Mouse (Mus musculus) inflammation-experienced regulatory T-cells, adult 6 months (primary cell): ENCODE measurements around the gene Gm21954. TPM values are rescaled to one million over a fixed set of nuclear protein-coding genes. Genes with fewer than 3 reads are reported as not detected.

Experiments used
- ATAC-seq: one replicate; pipeline ENCODE4 v1.8.0; 2017
- polyA plus RNA-seq, 3 experiments: library from polyadenylated mRNA; unstranded; fragments of 100-300 nt; shearing (Covaris generic); gene quantifications; one replicate each; pipeline ENCODE4 v1.2.1; 2017

Gene Gm21954
- polyA plus RNA-seq, 3 experiments from 2014 or later, result not detected

GRCm38 (mm10) chr3:55462904-55463668, 8.9 kb downstream of the Gm21954 start:
- ATAC-seq, result no peak

GRCm38 (mm10) chr3:55461685-55462655, 10.0 kb downstream of the Gm21954 start:
- peak; percentile 90 for ATAC-seq

- no peak for ATAC-seq
Measured at GRCm38 (mm10) chr3:55461092-55461491, 10.9 kb downstream of the Gm21954 start.

- no peak for ATAC-seq
Measured at GRCm38 (mm10) chr3:55452464-55452863, 19.5 kb downstream of the Gm21954 start.

GRCm38 (mm10) chr3:55451877-55452276, 20.1 kb downstream of the Gm21954 start:
- ATAC-seq, result no peak

GRCm38 (mm10) chr3:55451035-55451434, 21.0 kb downstream of the Gm21954 start:
- ATAC-seq, result no peak

GRCm38 (mm10) chr3:55449148-55449547, 22.9 kb downstream of the Gm21954 start:
- no peak for ATAC-seq

- no peak for ATAC-seq
Measured at GRCm38 (mm10) chr3:55447486-55448460, 24.2 kb downstream of the Gm21954 start.

GRCm38 (mm10) chr3:55446681-55447080, 25.3 kb downstream of the Gm21954 start:
- no peak for ATAC-seq

- no peak for ATAC-seq
Measured at GRCm38 (mm10) chr3:55443725-55444124, 28.3 kb downstream of the Gm21954 start.

- ATAC-seq, result no peak
Measured at GRCm38 (mm10) chr3:55443271-55443670, 28.7 kb downstream of the Gm21954 start.

GRCm38 (mm10) chr3:55442012-55442645, 29.9 kb downstream of the Gm21954 start:
- no peak for ATAC-seq

GRCm38 (mm10) chr3:55440342-55440741, 31.7 kb downstream of the Gm21954 start:
- ATAC-seq, result no peak

GRCm38 (mm10) chr3:55438824-55439446, 33.1 kb downstream of the Gm21954 start:
- peak; percentile 88 for ATAC-seq

- no peak for ATAC-seq
Measured at GRCm38 (mm10) chr3:55434276-55434675, 37.7 kb downstream of the Gm21954 start.

- ATAC-seq, result no peak
Measured at GRCm38 (mm10) chr3:55431223-55431622, 40.8 kb downstream of the Gm21954 start.

- ATAC-seq, result no peak
Measured at GRCm38 (mm10) chr3:55430022-55430549, 41.9 kb downstream of the Gm21954 start.

- no peak for ATAC-seq
Measured at GRCm38 (mm10) chr3:55423640-55424397, 48.2 kb downstream of the Gm21954 start.

GRCm38 (mm10) chr3:55420436-55421083, 51.5 kb downstream of the Gm21954 start:
- no peak for ATAC-seq

- peak; percentile 47 for ATAC-seq
Measured at GRCm38 (mm10) chr3:55419334-55419733, 52.7 kb downstream of the Gm21954 start.
